In genomic region chr3:123329251-123329650, GRCm38 (mm10) we compare ENCODE assay signal across 9 mouse cellular contexts. TPM values are rescaled to one million over a fixed set of nuclear protein-coding genes. Genes with fewer than 3 reads are reported as not detected.
DNase-seq lines count a peak whose midpoint lies in the region; ATAC-seq lines count a peak whose summit lies in the region.
"Had no signal": no experiment of that assay in that cellular context is flagged by ENCODE, and none has a peak within 500 bp of the region (broad histone marks: within the 10 kb centered on the region; RNA-seq: fewer than 3 reads in every experiment).

No protein-coding gene starts in this region.

- H3K4me2 ChIP-seq in midbrain, embryonic 15.5 days: no peak overlapping the region
- H3K4me2 ChIP-seq: embryonic facial prominence, embryonic 12.5 days had no signal

- H3K9ac ChIP-seq in midbrain, embryonic 15.5 days: no peak overlapping the region
- H3K9ac ChIP-seq: embryonic facial prominence, embryonic 12.5 days had no signal

- H3K36me3 ChIP-seq in heart, embryonic 10.5 days: peaks cover 22% of the 10 kb centered on the region
- no peaks in the 10 kb centered on the region for H3K36me3 ChIP-seq in midbrain, embryonic 15.5 days (replicated peaks)
- H3K36me3 ChIP-seq: embryonic facial prominence, embryonic 12.5 days had no signal

- no peak overlapping the region for H3K4me3 ChIP-seq in heart, embryonic 10.5 days
- H3K4me3 ChIP-seq in midbrain, embryonic 15.5 days: no peak overlapping the region
- H3K4me3 ChIP-seq: embryonic facial prominence, embryonic 12.5 days had no signal

- no peak overlapping the region for H3K27ac ChIP-seq in heart, embryonic 10.5 days
- no peak overlapping the region for H3K27ac ChIP-seq in midbrain, embryonic 15.5 days
- H3K27ac ChIP-seq: embryonic facial prominence, embryonic 12.5 days had no signal

- peak; percentile 98 for DNase-seq in heart, adult 11 months
- no peak for DNase-seq in heart, embryonic 10.5 days (ENCODE audit: low spot score)
- peak; percentile 85 for DNase-seq in adrenal gland, adult 2 months
- peak; percentile 82 to 85 for DNase-seq in heart, adult 9 months (ENCODE audit: low spot score in 2 of 2)
- DNase-seq in kidney, postnatal 25 days: peak; percentile 58 to 65
- peak; percentile 52 to 75 for DNase-seq in urinary bladder, postnatal 36 days (ENCODE audit: low spot score in 2 of 2)
- DNase-seq in cerebellum, adult 9-11 months: no peak

- no peak for ATAC-seq in midbrain, embryonic 15.5 days (replicated peaks)

- WGBS in heart, embryonic 10.5 days: 50% methylated on average over 6 of the region's 6 CpGs
- 67% methylated on average over 6 of the region's 6 CpGs for WGBS in midbrain, embryonic 15.5 days

- H3K27me3 ChIP-seq in heart, embryonic 10.5 days (ENCODE audit: insufficient read depth, poor library complexity, severe bottlenecking): no peaks in the 10 kb centered on the region
- H3K27me3 ChIP-seq in midbrain, embryonic 15.5 days (replicated peaks): no peaks in the 10 kb centered on the region
- H3K27me3 ChIP-seq: embryonic facial prominence, embryonic 12.5 days had no signal

- H3K9me3 ChIP-seq in heart, embryonic 10.5 days: no peaks in the 10 kb centered on the region
- H3K9me3 ChIP-seq in midbrain, embryonic 15.5 days: no peaks in the 10 kb centered on the region
- H3K9me3 ChIP-seq: embryonic facial prominence, embryonic 12.5 days had no signal

- peaks cover 40% of the 10 kb centered on the region for H3K4me1 ChIP-seq in heart, embryonic 10.5 days
- H3K4me1 ChIP-seq in midbrain, embryonic 15.5 days: no peaks in the 10 kb centered on the region

RNA-seq across cellular contexts. Expression of gene Mettl14, which starts 56.7 kb away (rescaled TPM):
- polyA plus RNA-seq in heart, embryonic 10.5 days (2016; fragmentation: Nextera tagmentation; extraction: Ambion mirVana): 22.6 and 23.5 TPM in 2 replicates
- total RNA-seq in adrenal gland, adult 2 months (2021): 10 to 100 TPM; 18.4 to 19.5 TPM
- polyA plus RNA-seq in adrenal gland, adult 2 months (2012; rRNA removed): 2.8 and 3.9 TPM in 2 replicates
- polyA plus RNA-seq in midbrain, embryonic 15.5 days (2015; fragmentation: Nextera tagmentation; extraction: Ambion mirVana): 21.6 and 22.3 TPM in 2 replicates

Comparison
In these comparisons a context has a peak if more than half of its experiments do, and no peak if none do; other contexts are left out.
1. DNase-seq: peak in heart, adult 11 months (single experiment), adrenal gland, adult 2 months (single experiment), heart, adult 9 months (2 of 2), kidney, postnatal 25 days (2 of 2) and urinary bladder, postnatal 36 days (2 of 2); none in heart, embryonic 10.5 days (single experiment) and cerebellum, adult 9-11 months (single experiment).